Mouse (Mus musculus) CH12.LX (cell line): ENCODE data around the gene Rpl36. TPM values are rescaled to one million over a fixed set of nuclear protein-coding genes. Genes with fewer than 3 reads are reported as not detected.

Experiments used
- DNase-seq: peaks from one replicate; pipeline ENCODE4 v3.0.0-alpha.2; 2013; ENCODE audit errors: extremely low read depth
- H3K27ac ChIP-seq: 2 replicates; pipeline ENCODE4 v1.5.1; 2012; ENCODE audit warnings: low read depth, mild to moderate bottlenecking, control low read depth, moderate library complexity; ENCODE audit not compliant: insufficient read depth
- H3K27me3 ChIP-seq: replicated peaks from 2 replicates; pipeline ENCODE3; 2012; ENCODE audit warnings: inconsistent platforms
- H3K36me3 ChIP-seq, 2 experiments: replicated peaks in 1 of 2; 2 replicates each; pipeline versions ENCODE3 to v1.6.1; 2012; ENCODE audit warnings: inconsistent platforms in 1 of 2, low read length in 1 of 2, mild to moderate bottlenecking in 1 of 2, mixed read lengths in 1 of 2, moderate library complexity in 1 of 2; ENCODE audit not compliant: control insufficient read depth in 1 of 2, insufficient read depth in 1 of 2
- H3K4me1 ChIP-seq, 2 experiments: 2 replicates each; pipeline ENCODE4 v1.6.1; 2012; ENCODE audit warnings: inconsistent platforms in 1 of 2, moderate library complexity in 1 of 2; ENCODE audit not compliant: insufficient read depth in 2 of 2, control insufficient read depth in 1 of 2
- H3K4me2 ChIP-seq: 2 replicates; pipeline ENCODE4 v1.6.1; 2012; ENCODE audit warnings: low read depth, mild to moderate bottlenecking, control low read depth; ENCODE audit not compliant: poor library complexity, insufficient read depth, severe bottlenecking
- H3K4me3 ChIP-seq, 3 experiments: fragments of 150-350 bp in 1 of 3; sonication (generic) in 1 of 3; replicated peaks in 1 of 3; 2 replicates each; pipeline versions ENCODE3 to v1.5.1; 2011 to 2012; ENCODE audit warnings: low read depth in 2 of 3, low read length in 2 of 3, mild to moderate bottlenecking in 2 of 3, moderate library complexity in 2 of 3, control low read depth in 1 of 3, improper control_type of control experiment in 1 of 3, inconsistent platforms in 1 of 3, mixed read lengths in 1 of 3; ENCODE audit not compliant: poor library complexity in 1 of 3
- H3K79me2 ChIP-seq: replicated peaks from 2 replicates; pipeline ENCODE4 v1.6.1; 2012; ENCODE audit warnings: mild to moderate bottlenecking, moderate library complexity; ENCODE audit not compliant: control insufficient read depth, poor library complexity, insufficient read depth, severe bottlenecking; ENCODE audit errors: extremely low read depth
- H3K9ac ChIP-seq: 2 replicates; pipeline ENCODE4 v1.6.1; 2012; ENCODE audit warnings: low read depth, mild to moderate bottlenecking, control low read depth, moderate library complexity; ENCODE audit not compliant: insufficient read depth
- H3K9me3 ChIP-seq: replicated peaks from 2 replicates; pipeline ENCODE3; 2012; ENCODE audit warnings: low read length, inconsistent platforms, mixed read lengths
- BHLHE40 ChIP-seq: IDR thresholded peaks from 2 replicates; pipeline ENCODE4 v1.6.1; 2011; ENCODE audit warnings: mild to moderate bottlenecking, low read depth, low read length, improper control_type of control experiment
- CHD2 ChIP-seq: IDR thresholded peaks from 2 replicates; pipeline ENCODE4 v1.6.1; 2011; ENCODE audit warnings: low read length, improper control_type of control experiment
- E2F4 ChIP-seq: IDR thresholded peaks from 2 replicates; pipeline ENCODE4 v1.6.1; 2011; ENCODE audit warnings: low read depth, low read length, improper control_type of control experiment; ENCODE audit not compliant: insufficient replicate concordance
- EP300 ChIP-seq: IDR thresholded peaks from 2 replicates; pipeline ENCODE4 v1.6.1; 2011; ENCODE audit warnings: low read length, improper control_type of control experiment
- HCFC1 ChIP-seq: IDR thresholded peaks from 2 replicates; pipeline ENCODE4 v1.6.1; 2012; ENCODE audit warnings: low read depth, mild to moderate bottlenecking, inconsistent platforms, low read length, improper control_type of control experiment
- JUN ChIP-seq: IDR thresholded peaks from 2 replicates; pipeline ENCODE4 v1.6.1; 2011; ENCODE audit warnings: low read depth, mild to moderate bottlenecking, low read length, improper control_type of control experiment, moderate library complexity; ENCODE audit not compliant: insufficient read depth
- NELFE ChIP-seq: IDR thresholded peaks from 2 replicates; pipeline ENCODE4 v1.6.1; 2011; ENCODE audit warnings: low read depth, low read length, improper control_type of control experiment
- PAX5 ChIP-seq: IDR thresholded peaks from 2 replicates; pipeline ENCODE4 v1.6.1; 2012; ENCODE audit warnings: low read length, inconsistent platforms, mixed read lengths
- POLR2A ChIP-seq: IDR thresholded peaks from 2 replicates; pipeline ENCODE4 v1.6.1; 2011; ENCODE audit warnings: low read depth, mild to moderate bottlenecking, improper control_type of control experiment, low read length
- RCOR1 ChIP-seq: conservative IDR thresholded peaks from 2 replicates; pipeline ENCODE4 v1.6.1; 2012; ENCODE audit warnings: low read depth, mild to moderate bottlenecking, inconsistent platforms, low read length, improper control_type of control experiment
- SIN3A ChIP-seq: IDR thresholded peaks from 2 replicates; pipeline ENCODE4 v1.6.1; 2012; ENCODE audit warnings: low read length, improper control_type of control experiment, inconsistent platforms
- TBP ChIP-seq: conservative IDR thresholded peaks from 2 replicates; pipeline ENCODE4 v1.6.1; 2011; ENCODE audit warnings: low read depth, low read length, improper control_type of control experiment
- USF2 ChIP-seq: conservative IDR thresholded peaks from 2 replicates; pipeline ENCODE4 v1.6.1; 2011; ENCODE audit warnings: low read depth, low read length, improper control_type of control experiment
- ZC3H11A ChIP-seq: IDR thresholded peaks from 2 replicates; pipeline ENCODE4 v1.6.1; 2012; ENCODE audit warnings: low read depth, mild to moderate bottlenecking, inconsistent platforms, low read length, improper control_type of control experiment
- ZMIZ1 ChIP-seq: IDR thresholded peaks from 2 replicates; pipeline ENCODE4 v1.6.1; 2012; ENCODE audit warnings: low read depth, mild to moderate bottlenecking, inconsistent platforms, low read length, improper control_type of control experiment
- ZNF384 ChIP-seq: IDR thresholded peaks from 2 replicates; pipeline ENCODE4 v1.6.1; 2012; ENCODE audit warnings: low read depth, low read length, improper control_type of control experiment, inconsistent platforms
- dilution Hi-C: fragments of 300-500 bp; cut with MboI; formaldehyde crosslinking; loops from 2 replicates; pipeline ENCODE4 v1.14.3; 2020; ENCODE audit warnings: low sequenced_read_pairs; ENCODE audit not compliant: extremely low pct_unique_long_range_greater_than_20kb, extremely low pct_ligation_motif_present
- in situ Hi-C: fragments of 300-500 bp; cut with MboI; formaldehyde crosslinking; loops from 3 replicates; pipeline ENCODE4 v1.14.3; 2019; ENCODE audit warnings: low sequenced_read_pairs, low pct_ligation_motif_present, low pct_unique_long_range_greater_than_20kb, mixed read lengths
- polyA plus RNA-seq: library from polyadenylated mRNA; unstranded; fragments of >175 nt; gene quantifications from 2 replicates; pipeline ENCODE4 v1.2.1, GENCODE M21; 2012; ENCODE audit warnings: low read depth; ENCODE audit not compliant: insufficient read length
- total RNA-seq, 2 experiments: library from RNA; depleted of rRNA; stranded (reverse); fragments of 300-350 nt in 1 of 2; fragments of >200 nt in 1 of 2; gene quantifications; 2 replicates each; pipeline ENCODE4 v1.2.3; 2012 to 2014

The Rpl36 gene
- total and polyA plus RNA-seq, 3 experiments: 1,364 to 4,995 (median 1,734) TPM

DNA sequence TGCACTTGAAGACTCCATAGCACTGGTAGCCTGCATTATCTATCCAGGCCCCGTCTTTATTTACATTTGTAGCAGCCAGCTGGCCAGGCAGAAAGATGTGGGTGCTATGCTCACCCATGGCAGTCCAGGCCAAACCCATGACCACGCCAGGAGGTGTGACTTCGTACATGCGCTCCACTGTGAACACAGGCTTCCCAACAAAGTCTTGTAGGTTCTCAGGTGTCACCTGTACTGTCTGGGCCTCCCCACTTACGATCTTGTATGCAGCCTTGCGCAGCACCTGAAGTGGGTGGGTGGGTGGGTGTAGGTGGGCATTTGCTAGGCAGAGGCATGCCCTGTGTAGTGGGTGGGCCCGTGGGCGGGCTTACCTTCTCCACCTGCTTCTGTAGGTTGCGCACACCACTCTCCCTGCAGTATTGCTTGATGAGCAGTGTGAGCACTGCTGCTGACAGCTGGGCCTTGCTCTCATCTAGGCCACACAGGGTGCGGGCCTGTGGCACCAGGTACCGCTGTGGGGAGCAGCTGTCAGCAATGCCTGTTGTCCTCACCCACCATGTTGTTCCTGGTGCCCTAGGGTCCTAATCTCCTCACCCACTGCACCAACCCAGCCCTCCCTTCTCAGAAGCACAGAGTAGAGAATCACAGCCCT is 2.0 kb downstream of the Rpl36 start:
- Histone ChIP-seq H3K27ac (no peak overlapping the region), H3K36me3 (peaks cover 65 to 67% of the 10 kb centered on the region in 2 experiments), H3K4me1 (peaks cover 21 to 49% of the 10 kb centered on the region in 2 experiments), H3K4me3 (peak overlapping the region in 2 of 3 experiments; percentile 82 to 84), H3K9me3 (no peaks in the 10 kb centered on the region), H3K79me2 (peaks cover 37% of the 10 kb centered on the region), H3K4me2 (peak overlapping the region; percentile 62), H3K9ac (no peak overlapping the region), H3K27me3 (no peaks in the 10 kb centered on the region)
- in situ Hi-C loops (no loop called here), dilution Hi-C loops (no loop called here)
- DNase-seq: no peak
- TF ChIP-seq TBP: no peak
- no peak for TF ChIP-seq ZNF384
- no peak for TF ChIP-seq RCOR1
- TF ChIP-seq CHD2: peak; percentile 21; the same call in 1 of the 2 replicates
- TF ChIP-seq ZMIZ1: peak; percentile 28; the same call in 1 of the 2 replicates

DNA sequence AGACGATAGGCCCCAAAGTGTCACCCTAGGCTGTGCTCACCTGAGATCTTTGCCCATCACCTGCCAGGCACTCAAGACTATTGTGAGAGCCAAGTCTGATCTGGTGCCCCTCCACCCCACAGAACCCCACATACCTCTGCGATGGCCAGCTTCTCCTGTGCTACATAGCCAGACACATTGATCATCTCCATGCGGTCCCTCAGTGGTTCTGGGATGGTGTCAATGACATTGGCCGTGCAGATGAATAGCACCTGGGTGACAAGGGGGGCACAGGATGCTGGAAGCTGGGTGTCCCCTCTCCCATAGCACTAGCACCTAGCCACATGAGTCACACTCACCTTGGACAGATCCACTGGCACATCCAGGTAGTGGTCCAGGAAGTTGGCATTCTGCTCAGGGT is 2.6 kb downstream of the Rpl36 start:
- peaks cover 21 to 44% of the 10 kb centered on the region in 2 experiments for H3K4me1 ChIP-seq
- H3K4me3 ChIP-seq: no peak overlapping the region
- DNase-seq: no peak
- no peak overlapping the region for H3K27ac ChIP-seq
- TF ChIP-seq USF2 (no peak), POLR2A (0 out of 2 replicates have a peak, but pooled peaks have one; percentile 33), ZC3H11A (no peak), ZMIZ1 (0 out of 2 replicates have a peak, but pooled peaks have one; percentile 6)
- TF ChIP-seq, all 38 proteins: peak for 2
- Histone ChIP-seq H3K4me2 (no peak overlapping the region), H3K9me3 (no peaks in the 10 kb centered on the region), H3K36me3 (peaks cover 70 to 72% of the 10 kb centered on the region in 2 experiments), H3K9ac (no peak overlapping the region), H3K79me2 (peaks cover 35% of the 10 kb centered on the region), H3K27me3 (no peaks in the 10 kb centered on the region)
- dilution Hi-C loops: no loop called here
- in situ Hi-C loops: no loop called here

DNA sequence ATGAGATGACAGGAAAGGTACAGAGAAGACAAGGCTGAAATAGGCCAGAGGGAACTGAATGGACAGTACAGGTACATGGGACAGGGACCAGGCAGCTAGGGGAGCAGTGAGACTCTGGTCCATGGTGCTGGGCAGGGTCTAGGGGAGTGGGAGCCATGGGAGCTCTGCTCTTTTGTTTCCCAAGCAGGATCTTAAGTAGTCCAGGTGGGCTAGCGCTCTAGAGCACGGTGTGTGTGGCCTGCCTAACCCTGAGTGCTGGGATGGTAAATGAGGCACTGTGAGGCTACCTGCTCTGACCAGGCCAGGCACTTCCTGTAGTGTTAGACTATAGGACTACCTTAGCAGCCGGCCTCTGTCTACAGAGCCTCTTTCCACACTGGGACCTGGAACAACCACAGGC is 3.5 kb downstream of the Rpl36 start:
- Histone ChIP-seq H3K4me1 (peaks cover 18 to 35% of the 10 kb centered on the region in 2 experiments), H3K79me2 (peaks cover 35% of the 10 kb centered on the region), H3K27ac (no peak overlapping the region; the same call in 1 of the 2 replicates), H3K36me3 (peaks cover 78 to 79% of the 10 kb centered on the region in 2 experiments), H3K4me3 (no peak overlapping the region), H3K9ac (no peak overlapping the region), H3K9me3 (no peaks in the 10 kb centered on the region), H3K27me3 (no peaks in the 10 kb centered on the region), H3K4me2 (no peak overlapping the region)
- in situ Hi-C loops (no loop called here), dilution Hi-C loops (no loop called here)
- no peak for TF ChIP-seq PAX5
- TF ChIP-seq RCOR1: no peak
- TF ChIP-seq JUN: no peak
- TF ChIP-seq ZC3H11A: no peak
- no peak for TF ChIP-seq SIN3A
- no peak for TF ChIP-seq ZNF384
- no peak for TF ChIP-seq E2F4
- TF ChIP-seq TBP: no peak
- TF ChIP-seq EP300: no peak
- no peak for TF ChIP-seq NELFE
- TF ChIP-seq ZMIZ1: no peak
- no peak for TF ChIP-seq CHD2
- no peak for TF ChIP-seq HCFC1
- no peak for TF ChIP-seq BHLHE40
- DNase-seq: no peak
